Mouse (Mus musculus) gastrocnemius, adult 18-20 months (tissue): Measurements from ENCODE around the gene Cntn5. TPM values are rescaled to one million over a fixed set of nuclear protein-coding genes. Genes with fewer than 3 reads are reported as not detected.

ENCODE experiments used
- DNase-seq: peaks from one replicate; pipeline ENCODE4 v3.0.0; 2021; ENCODE audit warnings: low spot score
- microRNA-seq: library from miRNA; unstranded; fragments of <30 nt; microRNA quantifications from one replicate; pipeline ENCODE4 v1.2.0, GENCODE M21; 2021
- total RNA-seq, 2 experiments: library from RNA; stranded (reverse); gene quantifications; 2 replicates each; pipeline ENCODE4 v1.2.3; 2021

Cntn5 gene
- total RNA-seq, 2 experiments from 2014 or later: not detected

DNA sequence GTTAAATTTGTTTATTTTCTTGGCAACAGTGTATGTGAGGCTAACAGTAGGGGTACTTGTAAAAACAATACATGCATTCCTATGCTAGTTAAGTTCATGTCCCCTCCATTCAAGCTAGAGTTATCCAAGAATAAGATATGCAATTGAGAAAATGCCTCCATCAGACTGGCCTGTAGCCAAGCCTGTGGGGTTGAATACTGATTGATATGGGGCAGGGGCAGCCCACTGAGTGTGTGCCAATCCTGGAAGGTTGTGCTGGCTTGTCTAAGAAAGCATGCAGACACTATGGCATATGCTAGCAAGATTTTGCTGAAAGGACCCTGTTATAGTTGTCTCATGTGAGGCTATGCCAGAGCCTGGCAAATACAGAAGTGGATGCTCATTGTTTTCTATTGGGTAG lies 1196.8 kb downstream of the Cntn5 start:
- DNase-seq: no peak

DNA sequence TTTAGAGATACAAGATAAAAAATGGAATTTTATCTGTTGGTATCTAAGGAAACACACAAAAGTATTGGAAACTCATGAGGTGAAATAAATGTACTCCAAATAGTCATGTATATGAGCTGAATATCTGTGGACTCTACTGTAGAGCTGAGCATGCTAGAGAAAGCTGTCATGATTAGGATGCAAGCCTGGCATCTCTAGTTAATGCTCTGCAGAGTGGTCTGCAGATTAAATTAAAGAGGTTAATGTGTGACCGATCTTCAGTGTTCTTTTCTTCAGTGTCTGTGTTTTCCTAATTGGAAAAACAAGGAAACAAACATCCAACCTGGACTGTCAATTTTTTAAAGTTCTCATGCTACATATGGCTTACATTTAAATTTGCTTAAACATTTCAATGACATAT lies 1199.4 kb downstream of the Cntn5 start:
- no peak for DNase-seq

DNA sequence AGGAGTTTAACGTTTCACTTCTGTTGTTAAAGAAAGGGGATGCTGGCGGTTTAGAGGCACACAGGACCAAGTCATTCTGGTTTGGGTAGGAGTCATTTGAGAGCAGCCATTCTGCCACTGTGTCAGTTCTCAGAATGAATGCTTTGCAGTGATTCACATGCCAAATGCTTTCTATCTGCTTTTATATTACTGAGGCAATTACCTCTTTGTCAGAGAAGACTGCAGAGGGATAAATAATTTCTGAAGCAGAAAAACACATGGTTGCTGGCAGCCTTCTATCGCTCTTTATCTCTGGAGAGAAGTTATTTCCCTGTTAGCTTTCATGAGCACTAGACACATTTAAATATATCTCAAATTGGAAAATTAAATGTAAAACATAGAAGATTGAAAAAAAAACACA lies 1207.9 kb downstream of the Cntn5 start:
- no peak for DNase-seq

DNA sequence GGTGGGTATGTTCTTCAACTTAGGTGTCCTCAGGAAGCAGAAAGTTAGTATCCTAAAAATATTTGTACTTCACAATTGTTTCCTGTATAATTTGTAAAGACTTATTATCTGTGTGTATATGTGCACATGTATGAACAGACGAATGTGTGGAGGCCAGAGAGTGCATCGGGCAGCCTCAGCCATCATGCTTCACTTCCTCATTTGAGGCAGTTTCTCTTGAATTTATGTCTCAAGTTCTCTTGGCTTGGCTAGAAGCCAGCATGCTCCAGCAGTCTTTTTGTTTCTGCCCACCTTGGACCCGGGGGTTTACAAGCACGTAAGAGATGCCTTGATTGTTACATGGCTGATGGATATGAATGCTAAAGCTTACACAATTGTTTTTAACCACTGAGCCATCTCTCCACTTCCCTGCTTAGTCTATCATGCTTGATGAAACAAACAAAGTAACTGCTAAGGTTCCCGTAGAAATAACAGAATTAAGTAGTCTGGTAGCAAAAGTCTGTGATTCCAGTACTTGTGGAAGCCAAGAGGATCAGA lies 1222.2 kb downstream of the Cntn5 start:
- DNase-seq: no peak

DNA sequence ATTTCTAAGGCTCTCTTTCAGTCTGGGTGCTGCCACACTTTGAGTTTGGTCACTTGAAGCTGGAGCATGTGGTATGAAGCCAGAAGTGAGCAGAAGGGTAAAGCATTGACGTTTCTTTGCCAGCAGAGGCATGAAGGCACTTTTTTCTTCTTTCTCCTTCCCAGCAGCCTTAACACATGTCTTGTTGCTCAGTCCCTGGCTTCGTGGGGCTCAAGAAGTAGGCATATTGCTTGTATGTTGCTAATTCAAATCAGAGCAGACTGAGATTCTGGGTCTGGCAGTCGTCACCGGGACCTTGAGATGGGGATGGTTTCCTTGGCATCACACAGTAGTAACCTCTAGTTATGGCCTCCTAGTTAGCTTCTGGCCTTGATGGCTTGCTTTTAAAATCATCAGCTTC lies 1228.5 kb downstream of the Cntn5 start:
- DNase-seq: no peak

DNA sequence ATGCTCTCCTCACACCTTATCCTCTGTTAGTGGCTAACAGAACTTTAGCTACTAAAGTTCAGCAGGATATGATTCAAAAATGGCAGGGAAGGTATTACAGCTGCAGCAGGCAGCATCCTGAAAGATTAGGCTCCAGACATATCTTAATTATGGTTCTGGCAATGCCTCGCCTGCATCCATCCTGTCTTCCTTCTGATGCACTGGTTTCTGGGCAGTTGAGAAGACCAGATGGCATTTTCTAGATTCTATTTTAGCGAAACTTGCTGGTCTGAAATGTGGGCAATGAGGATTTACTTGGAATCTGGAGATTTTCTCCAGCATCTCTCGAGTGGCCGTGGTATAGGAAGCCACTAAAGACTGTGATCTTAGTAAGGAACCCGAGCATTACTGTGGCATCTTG lies 1230.0 kb downstream of the Cntn5 start:
- no peak for DNase-seq

DNA sequence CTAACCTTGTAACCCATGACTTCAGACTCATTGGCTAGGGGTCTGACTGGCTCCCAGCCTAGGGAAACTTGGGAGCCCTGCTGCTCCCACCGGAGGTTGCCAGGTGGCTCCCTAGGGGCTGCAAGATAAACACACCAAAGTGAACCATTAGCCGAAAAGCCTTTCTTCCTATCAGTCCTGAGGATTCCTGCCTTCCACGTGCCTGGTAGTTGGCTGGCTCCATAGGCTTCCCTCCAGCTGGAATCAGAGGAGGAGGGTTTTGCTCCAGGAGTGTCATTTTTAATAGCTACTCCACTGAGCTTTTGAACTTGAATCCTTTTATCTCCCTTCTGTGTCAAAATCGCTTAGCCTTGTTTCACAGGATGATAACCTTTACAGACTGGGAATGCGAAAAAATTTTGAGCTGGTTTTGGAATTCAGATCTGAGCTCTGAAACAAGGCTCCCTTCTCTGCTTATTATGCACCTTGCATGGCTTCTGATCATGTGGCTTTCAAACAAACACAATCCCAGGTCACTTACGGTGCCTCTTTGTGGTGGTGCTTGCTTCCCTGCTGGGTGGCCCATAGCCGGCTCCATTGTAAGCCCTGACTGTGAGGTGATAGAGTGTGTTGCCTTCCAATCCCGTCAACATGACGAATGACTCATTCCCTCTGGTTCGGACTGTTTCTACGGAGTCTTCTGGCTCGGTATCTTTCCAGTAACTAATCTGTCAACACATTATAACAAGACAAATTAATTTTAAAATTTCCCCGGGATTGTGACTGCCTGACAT lies 1231.1 kb downstream of the Cntn5 start:
- DNase-seq: no peak

DNA sequence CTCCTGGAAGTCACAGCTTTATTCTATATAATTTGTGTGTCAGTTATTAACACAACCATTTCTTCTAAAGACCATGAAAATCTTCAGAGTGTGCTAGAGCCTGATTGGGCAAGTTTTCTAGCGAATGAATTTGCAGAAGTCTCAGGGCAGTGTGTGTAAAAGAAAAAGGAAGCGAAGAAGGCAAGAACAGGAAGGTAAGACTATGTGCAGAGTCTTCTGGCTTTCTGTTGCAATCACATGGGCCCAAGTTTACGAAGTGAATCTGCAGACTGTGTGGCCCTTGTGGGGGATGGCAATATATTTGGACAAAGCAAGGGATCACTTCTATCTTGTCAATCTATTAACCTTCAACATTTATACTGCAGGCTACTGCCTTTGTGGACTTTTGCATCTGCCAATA lies 1251.1 kb downstream of the Cntn5 start:
- DNase-seq: no peak

DNA sequence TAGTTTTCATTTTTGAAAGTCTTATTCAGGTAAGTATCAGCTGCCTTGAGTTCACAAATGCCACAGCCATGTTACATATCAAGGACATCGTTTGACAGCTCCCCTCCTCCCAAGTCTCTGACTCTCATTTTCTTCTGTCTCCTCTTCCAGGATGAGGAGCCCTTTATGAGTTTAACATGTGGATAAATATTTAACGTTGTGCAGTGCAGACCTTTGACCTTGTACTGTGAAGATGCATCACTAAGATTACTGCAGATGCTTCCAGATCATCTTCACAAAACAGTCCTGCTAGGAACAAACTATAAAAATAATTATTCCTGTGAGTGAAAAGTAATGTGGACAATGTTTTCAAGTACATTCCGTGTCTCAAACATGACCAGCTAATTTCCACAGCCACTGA lies 1257.2 kb downstream of the Cntn5 start:
- DNase-seq: no peak

DNA sequence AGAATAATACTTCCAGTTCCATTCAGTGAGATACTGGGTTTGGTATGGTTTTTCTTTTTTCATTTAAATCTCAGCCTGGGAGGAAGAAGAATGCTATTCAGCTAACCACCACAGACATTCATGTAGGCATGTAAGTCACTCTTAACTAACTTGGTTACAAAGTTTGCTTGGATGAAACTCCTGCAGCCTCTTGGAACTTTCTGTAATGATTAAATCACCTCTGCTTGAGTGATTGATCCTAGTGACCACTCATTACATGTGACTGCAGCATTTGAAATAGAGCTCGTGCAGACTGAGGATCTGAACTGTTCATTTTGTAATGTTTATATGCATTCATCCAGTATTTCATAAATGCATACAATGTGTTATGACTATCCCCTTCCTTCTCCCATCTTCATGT lies 1258.3 kb downstream of the Cntn5 start:
- DNase-seq: no peak

Small RNAs within 50 kb of the gene (microRNA-seq; reads per million reads assigned to microRNA genes)
- gene Gm24496 (not detected), gene Gm25086 (not detected), gene Gm26195 (not detected), gene Mir6237 (not detected)
